Mouse (Mus musculus): ENCODE results near the gene Dnah8.

DNA sequence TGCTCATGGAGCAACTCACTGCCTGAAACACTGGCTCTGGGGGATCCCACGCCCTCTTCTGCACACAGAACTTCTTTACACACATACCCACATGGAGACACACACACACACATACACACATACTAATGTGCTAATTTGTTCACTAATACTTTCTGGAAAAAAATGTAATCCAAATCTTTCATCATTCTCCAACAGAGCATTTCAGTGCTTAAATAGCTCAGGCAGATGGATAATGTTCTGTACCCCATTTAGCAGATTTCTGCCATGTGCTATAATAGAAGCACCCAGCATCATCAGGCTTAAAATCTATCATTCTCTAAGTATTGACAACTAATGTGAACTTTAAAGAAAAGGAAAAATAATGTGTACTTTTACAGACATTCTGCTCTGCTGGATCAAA is 43.4 kb upstream of the Dnah8 start:
- TF ChIP-seq CTCF (IDR thresholded peaks at IDR 0.05; ENCODE audit: control insufficient read depth, insufficient read depth, insufficient replicate concordance, low read depth, low read length) (no peak), POLR2A (IDR thresholded peaks at IDR 0.05; ENCODE audit: control insufficient read depth, low read depth, low read length) (no peak)
